Mouse (Mus musculus) olfactory bulb, adult 2 months (tissue): ENCODE measurements at regions not wholly inside any gene's neighbourhood (a gene's known extent, or its start where the extent isn't known, plus 50 kb on each side); places are given as distances from the start of the nearest gene placed in this dataset.

ENCODE experiments used
- H3K27ac ChIP-seq: fragments of 200-500 bp; 2 replicates; pipeline ENCODE4 v1.5.1; 2012; ENCODE audit warnings: low read depth, low read length; ENCODE audit not compliant: insufficient read depth
- H3K4me1 ChIP-seq: fragments of 200-500 bp; 2 replicates; pipeline ENCODE4 v1.6.1; 2012; ENCODE audit warnings: low read length; ENCODE audit not compliant: control insufficient read depth, insufficient read depth
- H3K4me3 ChIP-seq: fragments of 200-500 bp; 2 replicates; pipeline ENCODE4 v1.5.1; 2012; ENCODE audit warnings: mild to moderate bottlenecking, low read depth, low read length, moderate library complexity; ENCODE audit not compliant: insufficient read depth
- CTCF ChIP-seq: fragments of 200-500 bp; IDR thresholded peaks from 2 replicates; pipeline ENCODE4 v1.5.1; 2012; ENCODE audit warnings: low read depth, mild to moderate bottlenecking, low read length, moderate library complexity; ENCODE audit not compliant: insufficient read depth
- POLR2A ChIP-seq: fragments of 200-500 bp; IDR thresholded peaks from 2 replicates; pipeline ENCODE4 v1.6.1; 2012; ENCODE audit warnings: mild to moderate bottlenecking, low read depth, low read length, moderate library complexity; ENCODE audit not compliant: insufficient read depth
- WGBS: fragments of 180-500 bp; shearing (Covaris S2); methylation state at CpG from one replicate; pipeline ENCODE4 v1.1.7; 2018; 5-methylcytosine and 5-hydroxymethylcytosine counted together

DNA sequence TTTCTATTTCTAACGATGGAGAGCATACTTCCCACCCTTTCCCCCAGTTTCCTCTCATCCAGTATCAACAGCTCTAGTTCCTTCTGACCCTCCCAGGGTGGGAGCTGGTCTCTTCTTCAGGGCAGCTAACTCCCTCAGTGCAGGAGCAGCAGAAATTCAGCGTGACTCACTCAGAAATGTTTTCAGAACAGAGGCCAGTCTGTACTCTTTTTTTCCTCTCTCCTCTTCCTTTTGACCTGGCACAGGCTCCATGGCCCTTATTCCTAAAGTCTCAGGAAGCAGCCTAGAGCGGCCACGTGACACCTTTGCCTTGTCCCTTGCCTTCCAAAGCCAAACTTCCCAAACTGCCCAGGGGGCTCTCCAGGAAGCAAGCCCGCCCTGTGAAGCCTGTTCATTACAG lies 55.4 kb downstream of the Pja1 start:
- Histone ChIP-seq H3K27ac (no peak overlapping the region), H3K4me3 (no peak overlapping the region), H3K4me1 (peaks cover 10% of the 10 kb centered on the region)
- no peak for TF ChIP-seq POLR2A
- no peak for TF ChIP-seq CTCF
- WGBS = 66% methylated on average over 5 of the region's 5 CpGs

DNA sequence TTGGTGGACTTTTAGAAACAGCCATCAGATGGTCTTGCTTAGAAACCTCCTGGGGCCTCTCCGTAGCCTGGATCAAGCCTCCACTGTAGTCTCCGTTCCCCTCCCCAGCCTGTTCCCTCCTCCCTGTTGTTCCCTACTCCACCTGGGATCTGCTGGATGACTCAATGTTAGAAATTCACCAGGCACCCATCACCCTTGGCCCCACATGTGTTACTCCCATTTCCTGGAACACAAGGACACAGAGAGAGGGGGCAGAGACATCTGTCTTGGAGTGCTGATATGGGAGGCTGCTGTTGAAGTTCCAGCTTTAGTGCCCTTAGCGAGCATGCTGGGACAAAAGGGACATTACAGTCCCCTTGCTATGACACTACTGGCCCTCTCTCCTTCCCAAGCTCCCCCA lies 60.1 kb downstream of the Pja1 start:
- H3K27ac ChIP-seq = no peak overlapping the region
- TF ChIP-seq CTCF = no peak
- no peak for TF ChIP-seq POLR2A
- peaks cover 7% of the 10 kb centered on the region; the same call in 1 of the 2 replicates for H3K4me1 ChIP-seq
- no peak overlapping the region for H3K4me3 ChIP-seq
- WGBS = 74% methylated on average over 3 of the region's 3 CpGs

DNA sequence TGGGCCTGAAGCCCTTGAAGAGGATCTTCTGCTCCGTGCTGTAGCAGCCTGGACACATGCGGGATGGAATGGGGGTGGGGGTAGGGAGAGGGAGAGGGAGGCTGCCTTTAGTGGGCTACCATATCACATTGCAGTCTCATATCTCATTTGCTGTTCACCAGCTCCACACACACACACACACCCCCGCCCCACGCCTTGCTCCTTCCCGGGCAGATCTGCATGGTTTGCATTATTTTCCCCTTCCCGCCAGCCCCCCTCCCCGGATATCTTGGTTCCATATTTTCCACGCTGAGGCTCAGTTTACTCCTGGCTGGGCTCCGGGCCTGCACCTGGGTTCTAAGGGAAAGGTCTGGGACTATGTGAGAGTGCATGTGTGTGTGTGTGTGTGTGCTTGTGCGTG lies 61.2 kb downstream of the Pja1 start:
- WGBS = 81% methylated on average over 10 of the region's 10 CpGs
- Histone ChIP-seq H3K4me1 (peaks cover 7% of the 10 kb centered on the region; the same call in 1 of the 2 replicates), H3K27ac (no peak overlapping the region), H3K4me3 (no peak overlapping the region)
- TF ChIP-seq CTCF = no peak
- TF ChIP-seq POLR2A = no peak

DNA sequence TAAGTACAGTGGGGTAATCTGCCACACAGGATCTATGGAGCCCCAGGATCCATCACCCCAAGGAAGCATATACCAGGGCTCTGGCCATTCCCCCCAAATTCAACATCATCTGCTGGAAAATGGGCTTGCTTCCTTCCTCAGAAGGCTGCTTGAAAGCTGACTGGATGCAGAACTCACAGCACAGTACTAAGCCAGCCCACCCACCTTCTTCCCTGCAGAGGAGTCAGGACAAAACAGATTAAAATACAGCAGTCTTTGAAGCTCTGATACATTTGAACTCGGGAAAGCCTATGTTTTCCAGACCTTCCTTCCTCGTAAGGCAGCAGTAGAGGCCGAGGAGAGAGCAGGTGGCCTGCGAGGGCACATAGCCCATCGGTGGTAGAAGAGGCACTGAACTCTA lies 61.7 kb downstream of the Pja1 start:
- H3K4me3 ChIP-seq = no peak overlapping the region
- H3K4me1 ChIP-seq = peaks cover 7% of the 10 kb centered on the region; the same call in 1 of the 2 replicates
- TF ChIP-seq POLR2A (no peak), CTCF (no peak)
- H3K27ac ChIP-seq = no peak overlapping the region
- WGBS = 80% methylated on average over 5 of the region's 5 CpGs

DNA sequence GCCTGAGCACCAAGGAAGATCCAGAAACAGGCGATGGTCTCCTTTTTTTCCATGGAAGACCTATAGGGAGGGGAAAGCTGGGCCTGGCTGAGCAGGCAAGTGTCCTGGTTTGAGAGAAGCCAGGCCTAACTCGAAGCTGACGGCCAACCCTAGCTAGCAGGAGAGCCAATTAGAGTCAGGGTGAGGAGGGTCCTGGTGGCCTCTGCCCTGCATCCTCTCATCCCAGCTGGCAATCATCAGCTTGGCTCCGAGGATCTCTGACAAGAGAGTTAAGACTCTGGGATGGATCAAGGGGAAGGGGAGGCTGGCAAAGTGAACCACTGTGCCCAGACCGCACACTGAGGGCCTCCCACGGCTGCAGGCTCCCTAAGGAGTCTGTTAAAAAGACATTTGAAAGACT lies 62.3 kb downstream of the Pja1 start:
- Histone ChIP-seq H3K4me3 (no peak overlapping the region), H3K4me1 (peaks cover 11% of the 10 kb centered on the region; the same call in 1 of the 2 replicates), H3K27ac (no peak overlapping the region)
- TF ChIP-seq POLR2A = no peak
- no peak for TF ChIP-seq CTCF
- 78% methylated on average over 6 of the region's 6 CpGs for WGBS

DNA sequence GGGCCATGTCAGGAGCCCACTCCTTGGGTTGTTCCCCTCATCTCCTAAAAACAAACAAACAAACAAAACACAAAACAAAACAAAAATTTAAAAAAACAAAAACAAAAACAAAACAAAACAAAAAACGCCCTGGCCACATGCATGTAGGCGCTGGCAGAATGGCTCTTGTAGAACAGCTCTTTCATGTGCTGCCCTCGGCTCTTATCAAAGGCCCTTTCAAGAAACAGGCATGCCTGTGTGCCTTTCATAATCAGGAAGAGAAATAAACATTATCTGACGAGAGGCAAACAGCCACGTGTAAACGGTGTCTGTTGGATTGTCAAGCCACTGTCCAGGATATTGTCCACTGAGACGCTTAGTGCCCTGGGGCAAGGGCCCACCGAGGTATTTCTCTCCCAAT lies 65.2 kb downstream of the Pja1 start:
- H3K4me3 ChIP-seq = no peak overlapping the region
- no peak for TF ChIP-seq CTCF
- no peak for TF ChIP-seq POLR2A
- WGBS = 83% methylated on average over 8 of the region's 8 CpGs
- H3K4me1 ChIP-seq = peaks cover 15% of the 10 kb centered on the region; the same call in 1 of the 2 replicates
- H3K27ac ChIP-seq = no peak overlapping the region

DNA sequence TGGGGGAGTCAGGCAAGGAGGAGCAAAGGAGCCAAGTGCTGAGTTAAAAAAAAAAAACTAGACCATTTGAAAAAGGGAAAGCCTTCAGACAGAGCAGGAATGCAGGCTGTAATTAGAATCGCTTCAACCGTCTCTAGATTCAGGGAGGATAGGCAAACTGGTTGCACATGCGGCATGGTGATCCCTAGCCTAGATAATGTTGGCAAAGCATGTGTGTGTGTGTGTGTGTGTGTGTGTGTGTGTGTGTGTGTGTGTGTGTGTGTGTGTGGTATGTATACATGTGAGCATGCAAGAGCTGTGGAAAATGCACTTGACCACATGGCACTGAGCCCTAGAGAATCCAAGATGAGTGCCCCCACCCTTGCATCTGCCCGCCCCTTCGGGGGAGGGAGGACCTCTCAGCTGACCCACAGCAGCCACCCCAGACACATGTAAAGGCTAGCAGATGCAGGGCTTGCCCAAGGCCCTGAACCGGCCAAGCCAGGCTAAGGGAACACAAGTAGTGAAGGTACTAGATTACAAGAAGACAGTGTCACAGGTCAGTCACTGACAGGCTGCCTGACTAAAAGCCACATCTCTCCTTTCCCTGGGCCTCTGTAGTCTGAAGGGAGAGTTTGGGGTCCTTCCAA lies 67.4 kb downstream of the Pja1 start:
- WGBS = 60% methylated on average over 6 of the region's 6 CpGs
- no peak overlapping the region for H3K4me3 ChIP-seq
- peaks cover 8% of the 10 kb centered on the region; the same call in 1 of the 2 replicates for H3K4me1 ChIP-seq
- TF ChIP-seq CTCF (no peak), POLR2A (no peak)
- no peak overlapping the region for H3K27ac ChIP-seq

DNA sequence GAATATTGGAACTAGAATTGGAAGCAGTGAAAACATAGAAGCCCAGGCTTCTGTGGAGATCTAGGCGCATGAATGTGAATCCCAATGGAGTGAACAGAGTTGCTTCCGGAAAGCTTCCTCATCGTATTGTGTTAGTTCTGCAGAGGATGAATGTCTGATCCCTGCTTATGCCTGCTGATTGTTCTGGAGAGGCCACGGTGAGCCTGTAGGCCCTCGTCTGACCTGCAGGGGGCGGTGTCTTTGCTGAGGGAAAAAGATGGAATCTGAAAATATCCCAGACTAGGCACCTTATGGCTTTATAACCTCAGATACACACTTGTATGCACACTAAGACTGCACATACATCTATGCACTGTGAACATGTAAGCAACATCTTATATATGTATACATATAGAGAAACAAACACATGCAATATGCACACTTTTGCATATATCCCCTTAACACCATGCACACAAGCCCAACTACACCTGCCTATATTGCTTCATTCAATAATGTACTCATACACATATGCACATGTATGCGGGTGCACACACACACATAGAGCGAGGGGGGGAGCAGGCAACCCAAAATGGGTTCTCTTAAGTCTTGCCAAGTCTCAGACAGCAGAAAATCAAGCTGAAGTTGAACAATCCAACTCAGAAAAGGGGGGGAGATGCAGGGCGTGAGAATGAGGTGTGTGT lies 68.1 kb downstream of the Pja1 start:
- no peak for TF ChIP-seq POLR2A
- TF ChIP-seq CTCF = no peak
- H3K27ac ChIP-seq = no peak overlapping the region
- 51% methylated on average over 9 of the region's 9 CpGs for WGBS
- H3K4me1 ChIP-seq = peaks cover 8% of the 10 kb centered on the region; the same call in 1 of the 2 replicates
- H3K4me3 ChIP-seq = no peak overlapping the region

DNA sequence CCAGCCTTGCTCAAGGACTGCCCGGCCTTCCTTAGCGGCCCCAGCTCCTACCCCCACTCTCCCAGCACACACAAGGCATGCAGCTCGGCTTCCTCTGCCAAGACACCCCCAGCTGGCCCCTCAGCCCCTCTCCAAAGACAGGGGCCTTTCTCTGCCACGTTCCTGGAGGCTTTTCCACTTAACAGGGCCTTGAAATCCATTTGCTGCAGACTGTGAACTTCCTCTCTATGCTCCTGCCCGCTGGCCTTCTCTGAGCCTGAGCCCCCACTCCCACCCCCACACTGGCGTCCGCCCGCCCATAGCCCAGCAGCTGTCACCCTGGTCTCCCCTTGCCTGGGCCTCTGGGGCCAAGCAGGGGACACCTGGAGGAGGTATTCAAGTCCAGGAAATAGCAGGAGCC lies 73.7 kb downstream of the Pja1 start:
- TF ChIP-seq POLR2A (no peak), CTCF (no peak)
- no peak overlapping the region for H3K4me3 ChIP-seq
- H3K27ac ChIP-seq = no peak overlapping the region
- H3K4me1 ChIP-seq = 0 out of 2 replicates have a peak, but pooled peaks cover 4% of the 10 kb centered on the region
- WGBS = 61% methylated on average over 8 of the region's 8 CpGs
